Mouse (Mus musculus) urinary bladder, postnatal 25 days (tissue): Measurements from ENCODE around the gene Sdr39u1.

Experiments
- DNase-seq: peaks from one replicate; pipeline ENCODE4 v3.0.0; 2022; ENCODE audit warnings: low spot score

Gene Sdr39u1

DNA sequence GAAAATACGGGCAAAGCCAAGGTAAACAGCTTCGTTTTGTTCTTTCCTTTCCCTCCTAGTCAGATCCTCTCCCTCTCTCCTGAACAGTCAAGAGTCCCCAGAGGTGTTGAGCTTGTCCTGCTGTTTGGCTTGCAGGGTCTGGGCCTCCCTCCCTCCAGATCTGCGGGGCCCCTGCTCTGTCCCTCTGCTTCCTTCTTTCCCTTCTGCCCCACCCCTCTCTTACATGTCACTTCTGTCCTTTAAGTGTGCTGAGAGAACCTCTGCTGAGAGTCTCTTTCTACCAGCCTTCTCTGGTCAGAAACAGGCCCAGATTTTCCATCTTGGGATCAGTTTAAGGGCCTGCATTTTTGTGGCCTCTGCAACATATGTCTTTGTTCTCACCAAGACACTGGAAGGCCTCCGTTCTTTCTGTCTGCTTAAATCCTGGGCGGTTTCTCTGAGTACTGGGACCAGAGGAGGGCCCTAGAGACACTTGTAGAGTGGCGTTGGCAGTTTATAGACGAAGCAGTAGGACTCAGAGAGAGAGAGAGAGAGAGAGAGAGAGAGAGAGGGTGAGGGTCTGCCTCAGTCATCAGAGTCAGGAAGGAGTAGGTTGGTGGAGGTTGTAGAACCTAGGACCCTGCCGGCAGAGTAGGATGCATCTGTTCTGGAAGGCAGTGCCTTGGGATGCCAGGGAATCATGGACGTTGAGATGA lies 45.5 kb downstream of the Sdr39u1 start:
- no peak for DNase-seq

DNA sequence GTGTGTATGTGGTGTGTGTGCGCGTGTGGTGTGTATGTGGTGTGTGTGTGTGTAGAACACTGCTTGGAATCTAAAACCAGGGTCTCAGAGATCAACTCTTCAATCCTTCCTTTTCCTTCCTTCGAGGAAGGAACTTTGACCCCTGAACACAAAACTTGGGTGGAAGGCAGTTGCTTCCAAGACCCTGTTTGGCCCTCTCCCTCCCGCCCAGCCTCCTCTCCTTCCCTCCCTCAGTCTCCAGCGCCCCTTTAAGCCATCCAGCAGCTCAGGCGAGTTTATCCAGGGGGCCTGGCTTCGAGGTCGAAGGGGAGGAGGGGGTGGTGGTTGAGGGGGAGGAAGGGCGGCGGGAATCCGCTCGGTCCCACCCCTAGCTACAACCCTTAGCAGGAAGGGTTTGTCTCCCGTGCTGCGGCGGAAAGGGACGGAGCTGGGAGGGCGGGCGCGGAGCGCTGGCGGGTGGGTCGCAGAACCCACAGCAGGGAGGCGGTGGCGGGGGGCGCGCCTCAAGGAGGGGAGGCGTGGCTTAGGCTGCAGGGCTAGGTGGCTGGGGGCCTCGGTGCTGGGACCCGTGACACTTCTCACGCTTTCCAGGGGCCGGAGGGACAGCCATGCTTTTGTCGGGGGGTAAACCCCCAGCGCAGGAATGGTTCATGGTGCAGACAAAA lies 46.3 kb downstream of the Sdr39u1 start, which contains the start of gene Nynrin:
Nynrin (plus strand) TSS at position 390 of the 665 bp plus-strand sequence.
- peak; percentile 39 for DNase-seq

DNA sequence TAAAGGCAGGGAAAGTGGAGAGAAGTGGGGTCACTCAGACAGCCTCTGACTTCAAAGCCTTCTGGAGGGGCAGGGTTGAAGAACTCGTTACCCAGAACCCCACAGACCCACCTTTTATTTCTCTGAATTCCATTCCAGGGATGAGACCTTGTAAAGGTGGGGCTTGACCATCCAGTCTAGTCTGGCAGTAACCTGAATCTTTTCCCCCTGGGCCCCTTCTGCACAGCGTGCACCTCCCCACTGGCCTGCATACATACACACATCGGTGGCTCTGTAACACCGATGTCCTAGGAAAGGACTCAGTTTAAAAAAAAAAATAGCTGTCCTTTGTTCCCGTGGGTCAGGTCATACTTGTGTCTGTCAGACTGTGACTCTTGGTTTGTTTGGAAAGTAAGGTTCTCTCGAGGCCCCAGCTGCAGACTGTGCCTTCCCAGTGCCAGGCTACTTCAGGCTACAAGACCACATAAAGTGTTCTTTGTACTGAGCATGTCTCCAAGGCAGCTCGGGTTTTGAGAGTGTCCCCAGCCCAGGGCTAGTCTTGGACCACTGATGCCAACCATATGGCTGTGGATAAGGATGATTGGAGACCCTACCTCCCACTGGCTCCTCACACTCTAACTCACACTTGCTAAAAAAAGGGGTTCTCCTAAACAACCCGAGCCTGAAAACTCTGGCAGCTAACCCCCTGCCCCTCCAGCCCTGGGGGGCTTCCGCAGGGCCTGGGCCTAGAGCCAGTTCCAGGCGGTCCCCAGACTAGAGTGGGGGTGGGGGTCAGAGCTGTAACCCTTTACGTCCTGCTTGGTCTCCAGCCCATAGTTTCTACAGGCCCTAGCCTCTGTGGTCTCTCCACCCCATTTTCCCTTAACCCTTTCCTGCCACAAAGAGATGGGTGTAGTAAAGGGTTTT lies 47.2 kb downstream of the Sdr39u1 start:
- DNase-seq, result no peak

DNA sequence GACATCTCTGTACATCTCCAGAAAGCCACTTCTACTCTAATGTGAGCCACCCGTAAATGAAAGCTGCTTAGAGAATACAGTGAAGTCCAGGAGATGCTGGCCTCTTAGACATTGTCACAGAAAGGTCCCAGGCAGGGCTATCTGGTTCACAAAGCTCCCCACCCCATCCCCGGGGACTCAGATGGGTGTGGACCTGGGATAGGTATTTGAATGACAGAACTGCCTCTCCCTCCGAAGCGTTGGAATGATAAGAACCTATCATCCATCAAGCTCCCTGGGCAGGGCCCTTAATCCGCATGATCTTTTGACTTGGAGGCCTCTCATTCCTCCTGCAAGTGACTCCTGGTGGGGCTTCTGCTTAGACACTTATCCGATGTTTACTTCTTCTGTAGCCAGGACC lies 49.2 kb downstream of the Sdr39u1 start:
- DNase-seq, result no peak
